Mouse (Mus musculus): ENCODE data around the gene Atp2a2.
"Not testable (repeated sequence)": the region's sequence is repeated elsewhere in the genome, so short reads cannot be mapped to it uniquely, and the experiment has no call there.

The Atp2a2 gene

GRCm38 (mm10) chr5:122452194-122452593 lies 49.8 kb downstream of the Atp2a2 start:
- no peak for DNase-seq (ENCODE audit: low spot score in 2 of 2)

GRCm38 (mm10) chr5:122451324-122451723 lies 50.7 kb downstream of the Atp2a2 start:
- DNase-seq (ENCODE audit: low spot score in 2 of 2): no peak

- no peak for DNase-seq (ENCODE audit: low spot score in 2 of 2)
Measured at GRCm38 (mm10) chr5:122450913-122451317, 51.1 kb downstream of the Atp2a2 start.

GRCm38 (mm10) chr5:122449946-122450345 lies 52.1 kb downstream of the Atp2a2 start:
- DNase-seq (ENCODE audit: low spot score in 2 of 2): no peak

- DNase-seq (ENCODE audit: low spot score in 2 of 2): no peak
Measured at GRCm38 (mm10) chr5:122448869-122449268, 53.2 kb downstream of the Atp2a2 start.

- no peak for DNase-seq (ENCODE audit: low spot score in 2 of 2)
Measured at GRCm38 (mm10) chr5:122447857-122448256, 54.2 kb downstream of the Atp2a2 start.

GRCm38 (mm10) chr5:122445051-122445610 lies 56.9 kb downstream of the Atp2a2 start:
- DNase-seq (ENCODE audit: low spot score in 2 of 2): no peak

- DNase-seq (ENCODE audit: low spot score in 2 of 2): no peak
Measured at GRCm38 (mm10) chr5:122444492-122444891, 57.5 kb downstream of the Atp2a2 start.

GRCm38 (mm10) chr5:122440095-122440630 lies 61.9 kb downstream of the Atp2a2 start:
- no peak for DNase-seq (ENCODE audit: low spot score in 2 of 2)

- no peak for DNase-seq (ENCODE audit: low spot score in 2 of 2)
Measured at GRCm38 (mm10) chr5:122439400-122440094, 62.5 kb downstream of the Atp2a2 start.

GRCm38 (mm10) chr5:122434541-122434940 lies 67.5 kb downstream of the Atp2a2 start:
- DNase-seq (ENCODE audit: low spot score in 2 of 2): no peak

GRCm38 (mm10) chr5:122431221-122431620 lies 70.8 kb downstream of the Atp2a2 start:
- DNase-seq (ENCODE audit: low spot score in 2 of 2): no peak

- no peak for DNase-seq (ENCODE audit: low spot score in 2 of 2)
Measured at GRCm38 (mm10) chr5:122430036-122430775, 71.8 kb downstream of the Atp2a2 start.

- DNase-seq (ENCODE audit: low spot score in 2 of 2): no peak
Measured at GRCm38 (mm10) chr5:122425550-122425949, 76.5 kb downstream of the Atp2a2 start.

- DNase-seq (ENCODE audit: low spot score in 2 of 2): no peak
Measured at GRCm38 (mm10) chr5:122423083-122423482, 78.9 kb downstream of the Atp2a2 start.

GRCm38 (mm10) chr5:122422071-122422964 lies 79.7 kb downstream of the Atp2a2 start:
- DNase-seq (ENCODE audit: low spot score in 2 of 2): peak; percentile 80 to 88

- DNase-seq (ENCODE audit: low spot score in 2 of 2): no peak
Measured at GRCm38 (mm10) chr5:122421271-122422068, 80.6 kb downstream of the Atp2a2 start, which contains the start of gene Anapc7. Anapc7 (plus strand) TSS chr5:122421693.

- DNase-seq (ENCODE audit: low spot score in 2 of 2): not testable (repeated sequence)
Measured at GRCm38 (mm10) chr5:122420676-122421075, 81.3 kb downstream of the Atp2a2 start.

GRCm38 (mm10) chr5:122415465-122415864 lies 86.6 kb downstream of the Atp2a2 start:
- no peak for DNase-seq (ENCODE audit: low spot score in 2 of 2)

- no peak for DNase-seq (ENCODE audit: low spot score in 2 of 2)
Measured at GRCm38 (mm10) chr5:122414351-122414750, 87.7 kb downstream of the Atp2a2 start.

- no peak for DNase-seq (ENCODE audit: low spot score in 2 of 2)
Measured at GRCm38 (mm10) chr5:122412826-122413225, 89.2 kb downstream of the Atp2a2 start.

Measured in frontal cortex, postnatal 14 days (tissue).